Comparison of ENCODE assay signal across 19 mouse cellular contexts in genomic region chr12:42100189-42100588, GRCm38 (mm10).
"Had no signal": no experiment of that assay in that cellular context is flagged by ENCODE, and none has a peak within 500 bp of the region (broad histone marks: within the 10 kb centered on the region; RNA-seq: fewer than 3 reads in every experiment).

No protein-coding gene starts in this region.

- H3K4me1 ChIP-seq: midbrain, embryonic 10.5 days; midbrain, embryonic 12.5 days; neural tube, embryonic 13.5 days; neural tube, embryonic 15.5 days had no signal

- H3K4me3 ChIP-seq: midbrain, embryonic 10.5 days; midbrain, embryonic 12.5 days; myocyte; neural tube, embryonic 13.5 days; neural tube, embryonic 15.5 days had no signal

- H3K9ac ChIP-seq: lung, embryonic 14.5 days; midbrain, embryonic 12.5 days; neural tube, embryonic 13.5 days; neural tube, embryonic 15.5 days had no signal

- H3K27ac ChIP-seq: midbrain, embryonic 10.5 days; midbrain, embryonic 12.5 days; neural tube, embryonic 13.5 days; neural tube, embryonic 15.5 days had no signal

- H3K27me3 ChIP-seq: midbrain, embryonic 12.5 days; neural tube, embryonic 13.5 days; neural tube, embryonic 15.5 days had no signal

- DNase-seq: lung, adult 18-20 months; lung, embryonic 14.5 days; lung, postnatal 10 days; lung, postnatal 4 days; midbrain, embryonic 14.5 days; retina, postnatal 1 day; right cerebral cortex, adult 18-20 months; right cerebral cortex, postnatal 25 days; right cerebral cortex, postnatal 4 days; spleen, adult 18-20 months; thymus, adult 18-20 months; thymus, postnatal 14 days; thymus, postnatal 36 days had no signal

- H3K36me3 ChIP-seq: midbrain, embryonic 10.5 days; midbrain, embryonic 12.5 days; neural tube, embryonic 13.5 days; neural tube, embryonic 15.5 days had no signal

- H3K9me3 ChIP-seq: midbrain, embryonic 10.5 days; midbrain, embryonic 12.5 days; neural tube, embryonic 13.5 days; neural tube, embryonic 15.5 days had no signal

- ATAC-seq: midbrain, embryonic 16.5 days had no signal

- H3K4me2 ChIP-seq: lung, embryonic 14.5 days; midbrain, embryonic 12.5 days; neural tube, embryonic 13.5 days; neural tube, embryonic 15.5 days had no signal
